Mouse (Mus musculus): ENCODE results near the gene Cpm. TPM values are rescaled to one million over a fixed set of nuclear protein-coding genes. Genes with fewer than 3 reads are reported as not detected.

Gene Cpm
- polyA plus RNA-seq, 1 experiment from 2014 or later = 43.6 TPM

GRCm38 (mm10) chr10:117608988-117609809, 20.1 kb upstream of the Cpm start:
- Histone ChIP-seq H3K4me3 (ENCODE audit: low read depth, low read length) (no peak overlapping the region), H3K36me3 (ENCODE audit: control insufficient read depth, insufficient read depth, low read length) (no peaks in the 10 kb centered on the region), H3K27ac (replicated peaks; ENCODE audit: low read depth, low read length) (no peak overlapping the region), H3K27me3 (replicated peaks; ENCODE audit: control insufficient read depth, insufficient read depth, low read length) (no peaks in the 10 kb centered on the region), H3K9me3 (ENCODE audit: control insufficient read depth, low read length) (no peaks in the 10 kb centered on the region), H3K4me1 (ENCODE audit: control insufficient read depth, insufficient read depth, low read length) (no peaks in the 10 kb centered on the region), H3K9ac (ENCODE audit: low read depth, low read length) (no peak overlapping the region), H3K4me2 (ENCODE audit: low read depth, low read length) (no peak overlapping the region)
- WGBS = 84% methylated on average over 7 of the region's 7 CpGs
- ATAC-seq (ENCODE audit: low read depth) (no peak), DNase-seq (ENCODE audit: low spot score) (no peak)

GRCm38 (mm10) chr10:117609810-117610090, 19.6 kb upstream of the Cpm start:
- Histone ChIP-seq H3K4me1 (ENCODE audit: control insufficient read depth, insufficient read depth, low read length) (no peaks in the 10 kb centered on the region), H3K27ac (replicated peaks; ENCODE audit: low read depth, low read length) (no peak overlapping the region), H3K4me3 (ENCODE audit: low read depth, low read length) (no peak overlapping the region), H3K9ac (ENCODE audit: low read depth, low read length) (no peak overlapping the region), H3K9me3 (ENCODE audit: control insufficient read depth, low read length) (no peaks in the 10 kb centered on the region), H3K27me3 (replicated peaks; ENCODE audit: control insufficient read depth, insufficient read depth, low read length) (no peaks in the 10 kb centered on the region), H3K4me2 (ENCODE audit: low read depth, low read length) (no peak overlapping the region), H3K36me3 (ENCODE audit: control insufficient read depth, insufficient read depth, low read length) (no peaks in the 10 kb centered on the region)
- WGBS = 80% methylated on average over 6 of the region's 6 CpGs
- ATAC-seq (ENCODE audit: low read depth) (no peak), DNase-seq (ENCODE audit: low spot score) (no peak)

- Histone ChIP-seq H3K9me3 (ENCODE audit: control insufficient read depth, low read length) (no peaks in the 10 kb centered on the region), H3K27ac (replicated peaks; ENCODE audit: low read depth, low read length) (no peak overlapping the region), H3K4me1 (ENCODE audit: control insufficient read depth, insufficient read depth, low read length) (no peaks in the 10 kb centered on the region), H3K4me2 (ENCODE audit: low read depth, low read length) (no peak overlapping the region), H3K36me3 (ENCODE audit: control insufficient read depth, insufficient read depth, low read length) (no peaks in the 10 kb centered on the region), H3K9ac (ENCODE audit: low read depth, low read length) (no peak overlapping the region), H3K27me3 (replicated peaks; ENCODE audit: control insufficient read depth, insufficient read depth, low read length) (no peaks in the 10 kb centered on the region), H3K4me3 (ENCODE audit: low read depth, low read length) (no peak overlapping the region)
- ATAC-seq (ENCODE audit: low read depth) = no peak
- DNase-seq (ENCODE audit: low spot score) = no peak
- WGBS = 90% methylated on average over 5 of the region's 5 CpGs
These were observed 19.0 kb upstream of the Cpm start for GRCm38 (mm10) chr10:117610160-117610764.

- DNase-seq (ENCODE audit: low spot score) = no peak
- no peak for ATAC-seq (ENCODE audit: low read depth)
- Histone ChIP-seq H3K27me3 (replicated peaks; ENCODE audit: control insufficient read depth, insufficient read depth, low read length) (no peaks in the 10 kb centered on the region), H3K27ac (replicated peaks; ENCODE audit: low read depth, low read length) (no peak overlapping the region), H3K36me3 (ENCODE audit: control insufficient read depth, insufficient read depth, low read length) (no peaks in the 10 kb centered on the region), H3K9ac (ENCODE audit: low read depth, low read length) (no peak overlapping the region), H3K4me3 (ENCODE audit: low read depth, low read length) (no peak overlapping the region), H3K4me1 (ENCODE audit: control insufficient read depth, insufficient read depth, low read length) (no peaks in the 10 kb centered on the region), H3K9me3 (ENCODE audit: control insufficient read depth, low read length) (no peaks in the 10 kb centered on the region), H3K4me2 (ENCODE audit: low read depth, low read length) (no peak overlapping the region)
- 83% methylated on average over 2 of the region's 2 CpGs for WGBS
These were observed 18.4 kb upstream of the Cpm start for GRCm38 (mm10) chr10:117610794-117611384.

- Histone ChIP-seq H3K4me2 (ENCODE audit: low read depth, low read length) (no peak overlapping the region), H3K9me3 (ENCODE audit: control insufficient read depth, low read length) (no peaks in the 10 kb centered on the region), H3K4me3 (ENCODE audit: low read depth, low read length) (no peak overlapping the region), H3K27ac (replicated peaks; ENCODE audit: low read depth, low read length) (no peak overlapping the region), H3K4me1 (ENCODE audit: control insufficient read depth, insufficient read depth, low read length) (no peaks in the 10 kb centered on the region), H3K36me3 (ENCODE audit: control insufficient read depth, insufficient read depth, low read length) (no peaks in the 10 kb centered on the region), H3K27me3 (replicated peaks; ENCODE audit: control insufficient read depth, insufficient read depth, low read length) (no peaks in the 10 kb centered on the region), H3K9ac (ENCODE audit: low read depth, low read length) (no peak overlapping the region)
- DNase-seq (ENCODE audit: low spot score) = no peak
- ATAC-seq (ENCODE audit: low read depth) = no peak
- 84% methylated on average over 2 of the region's 2 CpGs for WGBS
These were observed 17.8 kb upstream of the Cpm start for GRCm38 (mm10) chr10:117611503-117611902.

- H3K4me2 ChIP-seq (ENCODE audit: low read depth, low read length) = no peak overlapping the region
- H3K36me3 ChIP-seq (ENCODE audit: control insufficient read depth, insufficient read depth, low read length) = no peaks in the 10 kb centered on the region
- WGBS = 72% methylated on average over 2 of the region's 2 CpGs
- no peak overlapping the region for H3K4me3 ChIP-seq (ENCODE audit: low read depth, low read length)
- H3K9me3 ChIP-seq (ENCODE audit: control insufficient read depth, low read length) = no peaks in the 10 kb centered on the region
- no peak overlapping the region for H3K9ac ChIP-seq (ENCODE audit: low read depth, low read length)
- H3K4me1 ChIP-seq (ENCODE audit: control insufficient read depth, insufficient read depth, low read length) = no peaks in the 10 kb centered on the region
- DNase-seq (ENCODE audit: low spot score) (no peak), ATAC-seq (ENCODE audit: low read depth) (no peak)
- H3K27ac ChIP-seq (replicated peaks; ENCODE audit: low read depth, low read length) = no peak overlapping the region
- no peaks in the 10 kb centered on the region for H3K27me3 ChIP-seq (replicated peaks; ENCODE audit: control insufficient read depth, insufficient read depth, low read length)
These were observed 17.3 kb upstream of the Cpm start for GRCm38 (mm10) chr10:117611976-117612375.

GRCm38 (mm10) chr10:117612621-117613584, 16.4 kb upstream of the Cpm start:
- no peak overlapping the region for H3K4me3 ChIP-seq (ENCODE audit: low read depth, low read length)
- no peak for DNase-seq (ENCODE audit: low spot score)
- WGBS = 76% methylated on average over 8 of the region's 8 CpGs
- H3K4me1 ChIP-seq (ENCODE audit: control insufficient read depth, insufficient read depth, low read length) = no peaks in the 10 kb centered on the region
- H3K4me2 ChIP-seq (ENCODE audit: low read depth, low read length) = no peak overlapping the region
- no peak for ATAC-seq (ENCODE audit: low read depth)
- H3K9me3 ChIP-seq (ENCODE audit: control insufficient read depth, low read length) = no peaks in the 10 kb centered on the region
- H3K27ac ChIP-seq (replicated peaks; ENCODE audit: low read depth, low read length) = no peak overlapping the region
- no peaks in the 10 kb centered on the region for H3K27me3 ChIP-seq (replicated peaks; ENCODE audit: control insufficient read depth, insufficient read depth, low read length)
- H3K36me3 ChIP-seq (ENCODE audit: control insufficient read depth, insufficient read depth, low read length) = no peaks in the 10 kb centered on the region
- H3K9ac ChIP-seq (ENCODE audit: low read depth, low read length) = no peak overlapping the region

GRCm38 (mm10) chr10:117613960-117614359, 15.3 kb upstream of the Cpm start:
- H3K27ac ChIP-seq (replicated peaks; ENCODE audit: low read depth, low read length) = no peak overlapping the region
- H3K36me3 ChIP-seq (ENCODE audit: control insufficient read depth, insufficient read depth, low read length) = no peaks in the 10 kb centered on the region
- ATAC-seq (ENCODE audit: low read depth) = no peak
- no peaks in the 10 kb centered on the region for H3K4me1 ChIP-seq (ENCODE audit: control insufficient read depth, insufficient read depth, low read length)
- no peaks in the 10 kb centered on the region for H3K9me3 ChIP-seq (ENCODE audit: control insufficient read depth, low read length)
- H3K27me3 ChIP-seq (replicated peaks; ENCODE audit: control insufficient read depth, insufficient read depth, low read length) = no peaks in the 10 kb centered on the region
- H3K4me2 ChIP-seq (ENCODE audit: low read depth, low read length) = no peak overlapping the region
- no peak for DNase-seq (ENCODE audit: low spot score)
- H3K9ac ChIP-seq (ENCODE audit: low read depth, low read length) = no peak overlapping the region
- WGBS = 72% methylated on average over 6 of the region's 6 CpGs
- no peak overlapping the region for H3K4me3 ChIP-seq (ENCODE audit: low read depth, low read length)

Data from embryonic facial prominence, embryonic 14.5 days (tissue).